Mouse (Mus musculus): Measurements from ENCODE around the gene Baz2b. TPM values are rescaled to one million over a fixed set of nuclear protein-coding genes. Genes with fewer than 3 reads are reported as not detected.
A peak's percentile ranks its signal among the peaks of the same experiment; 100 is the strongest.
"Not testable (repeated sequence)": the region's sequence is repeated elsewhere in the genome, so short reads cannot be mapped to it uniquely, and the experiment has no call there.

Gene Baz2b
- polyA plus RNA-seq, 1 experiment from 2014 or later = 56.5 TPM

GRCm38 (mm10) chr2:60082984-60083636, 126.5 kb downstream of the Baz2b start:
- Histone ChIP-seq H3K36me3 (replicated peaks; ENCODE audit: control insufficient read depth, insufficient read depth, low read depth, low read length) (no peaks in the 10 kb centered on the region), H3K4me3 (ENCODE audit: low read depth, low read length) (no peak overlapping the region), H3K4me2 (ENCODE audit: low read depth, low read length) (no peak overlapping the region), H3K9ac (replicated peaks; ENCODE audit: low read length) (no peak overlapping the region), H3K9me3 (replicated peaks; ENCODE audit: control insufficient read depth, low read length) (no peaks in the 10 kb centered on the region), H3K27ac (replicated peaks; ENCODE audit: low read depth, low read length) (no peak overlapping the region), H3K4me1 (ENCODE audit: control insufficient read depth, insufficient read depth, low read length) (no peaks in the 10 kb centered on the region), H3K27me3 (ENCODE audit: control insufficient read depth, insufficient read depth, low read length) (no peaks in the 10 kb centered on the region)
- WGBS = 45% methylated on average over 7 of the region's 7 CpGs
- ATAC-seq (replicated peaks; ENCODE audit: insufficient number of reproducible peaks, low FRiP score, low TSS enrichment, low read depth) (no peak), DNase-seq (ENCODE audit: low spot score) (no peak)

- WGBS = 88% methylated on average over 4 of the region's 4 CpGs
Measured at GRCm38 (mm10) chr2:60082225-60082624, 127.4 kb downstream of the Baz2b start.

GRCm38 (mm10) chr2:60080831-60081230, 128.8 kb downstream of the Baz2b start:
- ATAC-seq (replicated peaks; ENCODE audit: insufficient number of reproducible peaks, low FRiP score, low TSS enrichment, low read depth) (no peak), DNase-seq (ENCODE audit: low spot score) (peak; percentile 49)
- WGBS = 37% methylated on average over 4 of the region's 4 CpGs
- H3K4me3 ChIP-seq (ENCODE audit: low read depth, low read length) = no peak overlapping the region
- H3K9ac ChIP-seq (replicated peaks; ENCODE audit: low read length) = no peak overlapping the region
- H3K27me3 ChIP-seq (ENCODE audit: control insufficient read depth, insufficient read depth, low read length) = no peaks in the 10 kb centered on the region
- H3K36me3 ChIP-seq (replicated peaks; ENCODE audit: control insufficient read depth, insufficient read depth, low read depth, low read length) = no peaks in the 10 kb centered on the region
- no peaks in the 10 kb centered on the region for H3K9me3 ChIP-seq (replicated peaks; ENCODE audit: control insufficient read depth, low read length)
- no peaks in the 10 kb centered on the region for H3K4me1 ChIP-seq (ENCODE audit: control insufficient read depth, insufficient read depth, low read length)
- no peak overlapping the region for H3K4me2 ChIP-seq (ENCODE audit: low read depth, low read length)
- H3K27ac ChIP-seq (replicated peaks; ENCODE audit: low read depth, low read length) = no peak overlapping the region

More at GRCm38 (mm10) chr2:60082225-60082624, 127.4 kb downstream of the Baz2b start:
- H3K27me3 ChIP-seq (ENCODE audit: control insufficient read depth, insufficient read depth, low read length) = no peaks in the 10 kb centered on the region
- DNase-seq (ENCODE audit: low spot score) (no peak), ATAC-seq (replicated peaks; ENCODE audit: insufficient number of reproducible peaks, low FRiP score, low TSS enrichment, low read depth) (no peak)
- no peak overlapping the region for H3K27ac ChIP-seq (replicated peaks; ENCODE audit: low read depth, low read length)
- no peak overlapping the region for H3K9ac ChIP-seq (replicated peaks; ENCODE audit: low read length)
- no peaks in the 10 kb centered on the region for H3K4me1 ChIP-seq (ENCODE audit: control insufficient read depth, insufficient read depth, low read length)
- no peaks in the 10 kb centered on the region for H3K9me3 ChIP-seq (replicated peaks; ENCODE audit: control insufficient read depth, low read length)
- no peak overlapping the region for H3K4me3 ChIP-seq (ENCODE audit: low read depth, low read length)
- H3K4me2 ChIP-seq (ENCODE audit: low read depth, low read length) = no peak overlapping the region
- no peaks in the 10 kb centered on the region for H3K36me3 ChIP-seq (replicated peaks; ENCODE audit: control insufficient read depth, insufficient read depth, low read depth, low read length)

GRCm38 (mm10) chr2:60077631-60078030, 132.0 kb downstream of the Baz2b start:
- Histone ChIP-seq H3K4me2 (ENCODE audit: low read depth, low read length) (no peak overlapping the region), H3K36me3 (replicated peaks; ENCODE audit: control insufficient read depth, insufficient read depth, low read depth, low read length) (no peaks in the 10 kb centered on the region), H3K27ac (replicated peaks; ENCODE audit: low read depth, low read length) (no peak overlapping the region), H3K4me1 (ENCODE audit: control insufficient read depth, insufficient read depth, low read length) (no peaks in the 10 kb centered on the region), H3K9me3 (replicated peaks; ENCODE audit: control insufficient read depth, low read length) (no peaks in the 10 kb centered on the region), H3K27me3 (ENCODE audit: control insufficient read depth, insufficient read depth, low read length) (no peaks in the 10 kb centered on the region), H3K9ac (replicated peaks; ENCODE audit: low read length) (no peak overlapping the region), H3K4me3 (ENCODE audit: low read depth, low read length) (no peak overlapping the region)
- peak; percentile 18 for DNase-seq (ENCODE audit: low spot score)
- no peak for ATAC-seq (replicated peaks; ENCODE audit: insufficient number of reproducible peaks, low FRiP score, low TSS enrichment, low read depth)
- WGBS = 73% methylated on average over 9 of the region's 9 CpGs

- 49% methylated on average over 7 of the region's 7 CpGs for WGBS
- H3K9me3 ChIP-seq (replicated peaks; ENCODE audit: control insufficient read depth, low read length) = no peaks in the 10 kb centered on the region
- no peak overlapping the region for H3K9ac ChIP-seq (replicated peaks; ENCODE audit: low read length)
- no peak overlapping the region for H3K27ac ChIP-seq (replicated peaks; ENCODE audit: low read depth, low read length)
- H3K4me3 ChIP-seq (ENCODE audit: low read depth, low read length) = no peak overlapping the region
- H3K27me3 ChIP-seq (ENCODE audit: control insufficient read depth, insufficient read depth, low read length) = no peaks in the 10 kb centered on the region
- DNase-seq (ENCODE audit: low spot score) (no peak), ATAC-seq (replicated peaks; ENCODE audit: insufficient number of reproducible peaks, low FRiP score, low TSS enrichment, low read depth) (no peak)
- no peak overlapping the region for H3K4me2 ChIP-seq (ENCODE audit: low read depth, low read length)
- H3K4me1 ChIP-seq (ENCODE audit: control insufficient read depth, insufficient read depth, low read length) = no peaks in the 10 kb centered on the region; the same call in 1 of the 2 replicates
- H3K36me3 ChIP-seq (replicated peaks; ENCODE audit: control insufficient read depth, insufficient read depth, low read depth, low read length) = no peaks in the 10 kb centered on the region
Measured at GRCm38 (mm10) chr2:60076800-60077199, 132.8 kb downstream of the Baz2b start.

- Histone ChIP-seq H3K9ac (replicated peaks; ENCODE audit: low read length) (no peak overlapping the region), H3K4me2 (ENCODE audit: low read depth, low read length) (no peak overlapping the region), H3K9me3 (replicated peaks; ENCODE audit: control insufficient read depth, low read length) (no peaks in the 10 kb centered on the region), H3K27ac (replicated peaks; ENCODE audit: low read depth, low read length) (no peak overlapping the region), H3K4me1 (ENCODE audit: control insufficient read depth, insufficient read depth, low read length) (no peaks in the 10 kb centered on the region; the same call in 1 of the 2 replicates), H3K4me3 (ENCODE audit: low read depth, low read length) (no peak overlapping the region), H3K36me3 (replicated peaks; ENCODE audit: control insufficient read depth, insufficient read depth, low read depth, low read length) (no peaks in the 10 kb centered on the region), H3K27me3 (ENCODE audit: control insufficient read depth, insufficient read depth, low read length) (no peaks in the 10 kb centered on the region)
- 44% methylated on average over 1 of the region's 1 CpGs for WGBS
- no peak for ATAC-seq (replicated peaks; ENCODE audit: insufficient number of reproducible peaks, low FRiP score, low TSS enrichment, low read depth)
- peak; percentile 4 for DNase-seq (ENCODE audit: low spot score)
Measured at GRCm38 (mm10) chr2:60076025-60076424, 133.6 kb downstream of the Baz2b start.

GRCm38 (mm10) chr2:60073798-60074197, 135.8 kb downstream of the Baz2b start:
- H3K27ac ChIP-seq (replicated peaks; ENCODE audit: low read depth, low read length); H3K9me3 ChIP-seq (replicated peaks; ENCODE audit: control insufficient read depth, low read length); H3K4me1 ChIP-seq (ENCODE audit: control insufficient read depth, insufficient read depth, low read length); H3K4me3 ChIP-seq (ENCODE audit: low read depth, low read length); H3K27me3 ChIP-seq (ENCODE audit: control insufficient read depth, insufficient read depth, low read length); DNase-seq (ENCODE audit: low spot score); H3K9ac ChIP-seq (replicated peaks; ENCODE audit: low read length); ATAC-seq (replicated peaks; ENCODE audit: insufficient number of reproducible peaks, low FRiP score, low TSS enrichment, low read depth); H3K36me3 ChIP-seq (replicated peaks; ENCODE audit: control insufficient read depth, insufficient read depth, low read depth, low read length); H3K4me2 ChIP-seq (ENCODE audit: low read depth, low read length): not testable (repeated sequence)
- 93% methylated on average over 1 of the region's 1 CpGs for WGBS

GRCm38 (mm10) chr2:60071813-60072212, 137.8 kb downstream of the Baz2b start:
- DNase-seq (ENCODE audit: low spot score) = peak; percentile 11
- Histone ChIP-seq H3K27me3 (ENCODE audit: control insufficient read depth, insufficient read depth, low read length) (no peaks in the 10 kb centered on the region), H3K4me1 (ENCODE audit: control insufficient read depth, insufficient read depth, low read length) (no peaks in the 10 kb centered on the region; the same call in 1 of the 2 replicates), H3K27ac (replicated peaks; ENCODE audit: low read depth, low read length) (no peak overlapping the region), H3K9me3 (replicated peaks; ENCODE audit: control insufficient read depth, low read length) (no peaks in the 10 kb centered on the region), H3K4me2 (ENCODE audit: low read depth, low read length) (no peak overlapping the region), H3K4me3 (ENCODE audit: low read depth, low read length) (no peak overlapping the region), H3K9ac (replicated peaks; ENCODE audit: low read length) (no peak overlapping the region), H3K36me3 (replicated peaks; ENCODE audit: control insufficient read depth, insufficient read depth, low read depth, low read length) (no peaks in the 10 kb centered on the region)
- 40% methylated on average over 8 of the region's 8 CpGs for WGBS
- ATAC-seq (replicated peaks; ENCODE audit: insufficient number of reproducible peaks, low FRiP score, low TSS enrichment, low read depth) = no peak

Measured in embryonic facial prominence, embryonic 11.5 days (tissue).